Mouse (Mus musculus): ENCODE measurements at regions not wholly inside any gene's neighbourhood (a gene's known extent, or its start where the extent isn't known, plus 50 kb on each side); places are given as distances from the start of the nearest gene placed in this dataset.

DNA sequence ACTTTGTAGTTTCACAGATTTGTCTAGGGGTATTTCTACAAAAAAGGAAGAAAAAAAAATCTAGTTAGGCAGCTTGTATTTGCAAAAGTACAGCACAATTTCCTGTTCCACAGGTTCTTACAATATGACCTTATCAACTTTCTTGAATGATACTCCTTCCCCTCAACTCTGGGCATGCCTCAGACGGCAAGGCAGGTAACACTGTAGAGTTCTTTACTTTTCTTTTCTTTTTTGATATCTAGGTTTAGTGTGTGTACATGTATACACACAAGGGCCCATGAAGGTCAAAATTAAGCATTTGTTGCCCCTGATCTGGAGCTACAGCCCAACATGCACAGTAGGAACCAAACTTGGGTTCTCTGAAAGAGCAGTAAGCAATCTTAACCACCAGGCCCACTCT is 381.4 kb upstream of the Acvr2a start:
- TF ChIP-seq POLR2A (IDR thresholded peaks at IDR 0.05; ENCODE audit: insufficient read depth, low read depth, low read length) (no peak), CTCF (IDR thresholded peaks at IDR 0.05) (no peak)
